Mouse (Mus musculus) olfactory bulb, adult 2 months (tissue): ENCODE measurements around the gene Rgl2.
A peak's percentile ranks its signal among the peaks of the same experiment; 100 is the strongest.

Source experiments
- CTCF ChIP-seq: fragments of 200-500 bp; IDR thresholded peaks from 2 replicates; pipeline ENCODE4 v1.5.1; 2012; ENCODE audit warnings: low read depth, mild to moderate bottlenecking, low read length, moderate library complexity; ENCODE audit not compliant: insufficient read depth
- POLR2A ChIP-seq: fragments of 200-500 bp; IDR thresholded peaks from 2 replicates; pipeline ENCODE4 v1.6.1; 2012; ENCODE audit warnings: mild to moderate bottlenecking, low read depth, low read length, moderate library complexity; ENCODE audit not compliant: insufficient read depth

- TF ChIP-seq CTCF: no peak
- TF ChIP-seq POLR2A: peak; percentile 39
These were observed 49.3 kb downstream of the Rgl2 start for GRCm38 (mm10) chr17:33978631-33979031.
